Mouse (Mus musculus) kidney, adult 2 months (tissue): ENCODE measurements around the gene Zfp108.

Experiments
- CTCF ChIP-seq: fragments of 200-500 bp; conservative IDR thresholded peaks from 2 replicates; pipeline ENCODE4 v1.5.1; 2011; ENCODE audit warnings: low read depth, mild to moderate bottlenecking, control low read depth, low read length, moderate library complexity, mixed read lengths; ENCODE audit not compliant: insufficient read depth, insufficient read length
- POLR2A ChIP-seq: fragments of 200-500 bp; IDR thresholded peaks from one replicate; pipeline ENCODE4 v1.6.1; 2011; ENCODE audit warnings: low read depth, low read length, control low read depth

DNA sequence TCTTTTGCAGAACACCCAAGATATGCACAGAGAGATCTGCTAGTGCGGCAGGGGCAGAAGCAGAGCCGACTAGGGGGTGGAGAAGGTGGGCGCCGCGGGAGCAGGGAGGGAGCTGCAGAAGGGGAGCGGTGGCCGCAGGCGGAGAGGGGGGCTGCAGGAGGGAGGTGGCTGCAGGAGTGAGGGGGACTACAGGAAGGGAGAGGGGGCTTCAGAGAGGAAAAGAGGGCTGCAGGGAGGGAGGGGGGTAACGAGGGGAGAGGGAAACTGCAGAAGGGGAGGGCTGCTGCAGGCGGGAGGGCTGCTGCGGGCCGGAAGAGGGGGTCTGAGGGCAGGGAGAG is 44.0 kb downstream of the Zfp108 start:
- TF ChIP-seq CTCF (no peak), POLR2A (no peak)
